Mouse (Mus musculus): ENCODE data around the gene Cdhr2.

DNA sequence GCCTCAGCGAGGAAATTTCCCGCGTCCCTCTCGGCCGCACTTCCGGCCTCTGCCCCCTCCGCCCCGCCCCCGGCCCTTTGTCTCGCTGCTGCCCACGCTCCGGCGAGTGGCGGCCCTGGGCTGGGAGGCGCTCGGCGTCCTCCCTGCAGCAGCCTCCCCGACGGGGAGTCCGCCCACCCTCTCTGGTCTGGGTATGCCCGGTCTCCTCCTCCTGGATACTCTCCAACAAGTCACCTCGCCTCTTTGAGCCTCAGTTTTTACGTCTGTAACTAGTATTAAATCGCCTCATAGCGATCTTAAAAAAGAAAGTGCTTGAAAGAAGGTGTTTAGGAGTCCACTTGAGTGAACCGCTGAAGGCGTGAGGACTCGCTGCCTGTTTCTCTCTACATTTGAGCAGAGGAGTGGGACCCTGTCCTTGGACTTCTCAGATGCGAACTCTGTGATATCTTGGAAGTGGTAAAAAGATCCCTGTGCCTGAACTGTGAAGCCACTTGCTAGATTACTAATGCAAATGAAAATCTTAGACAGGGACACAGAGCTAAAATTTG, 48.7 kb downstream of the Cdhr2 start, which contains the start of gene Gprin1:
- TF ChIP-seq CTCF (IDR thresholded peaks at IDR 0.05 in 2 of 3, conservative IDR thresholded peaks at IDR 0.05 in 1 of 3; ENCODE audit: control insufficient read depth in 1 of 3, insufficient read depth in 1 of 3, low read depth in 2 of 3, low read length in 3 of 3, poor library complexity in 1 of 3, severe bottlenecking in 1 of 3) = no peak
- TF ChIP-seq CHD1 (IDR thresholded peaks at IDR 0.05; ENCODE audit: low read depth, low read length) = no peak
- TF ChIP-seq MAFK (IDR thresholded peaks at IDR 0.05; ENCODE audit: borderline replicate concordance, low read depth, low read length) = no peak
- no peak for TF ChIP-seq POLR2A (IDR thresholded peaks at IDR 0.05; ENCODE audit: control insufficient read depth in 1 of 2, insufficient read depth in 1 of 2, low read depth in 1 of 2, low read length in 2 of 2, poor library complexity in 1 of 2)
- TF ChIP-seq NRF1 (IDR thresholded peaks at IDR 0.05; ENCODE audit: insufficient read depth, low read depth, low read length, poor library complexity, severe bottlenecking) = no peak
- TF ChIP-seq GABPA (IDR thresholded peaks at IDR 0.05; ENCODE audit: low read depth, low read length) = no peak

Data from MEL (cell line).